Mouse (Mus musculus) G1E (cell line): ENCODE measurements around the gene Trim8.

Source experiments
- CTCF ChIP-seq: IDR thresholded peaks from 2 replicates; pipeline ENCODE4 v1.5.1; 2012; ENCODE audit warnings: low read depth, low read length, inconsistent platforms, mixed read lengths
- GATA1 ChIP-seq: IDR thresholded peaks from 2 replicates; pipeline ENCODE4 v1.6.1; 2012; ENCODE audit warnings: borderline replicate concordance, low read length, inconsistent platforms, mixed read lengths
- GATA2 ChIP-seq: IDR thresholded peaks from 2 replicates; pipeline ENCODE4 v1.6.1; 2012; ENCODE audit warnings: low read depth, low read length, inconsistent platforms, borderline replicate concordance
- POLR2AphosphoS5 ChIP-seq: IDR thresholded peaks from 2 replicates; pipeline ENCODE4 v1.6.1; 2012; ENCODE audit warnings: low read depth, low read length, inconsistent platforms; ENCODE audit not compliant: insufficient replicate concordance
- TAL1 ChIP-seq: conservative IDR thresholded peaks from 2 replicates; pipeline ENCODE4 v1.6.1; 2012; ENCODE audit warnings: low read depth, low read length, inconsistent platforms, mixed read lengths

DNA sequence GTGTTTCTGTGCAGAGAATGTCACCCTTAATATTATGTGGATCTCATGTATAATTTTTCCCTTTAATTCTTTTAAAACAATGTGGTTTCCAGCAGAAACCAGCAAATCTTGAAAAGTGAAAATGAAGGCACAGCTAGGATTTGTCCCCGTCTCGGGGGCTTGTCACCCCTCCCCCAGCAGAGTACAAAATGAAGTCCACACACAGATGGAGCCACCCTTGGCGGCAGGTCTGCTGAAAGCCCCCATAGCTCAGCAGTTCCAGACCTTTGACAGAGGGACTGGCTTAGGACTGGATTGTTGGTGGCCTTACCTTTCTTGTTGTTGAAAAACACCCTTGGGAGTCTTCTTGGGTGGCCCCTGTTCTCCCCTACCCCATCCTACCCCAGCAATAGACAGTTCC is 20.1 kb upstream of the Trim8 start:
- TF ChIP-seq CTCF, result no peak
- TF ChIP-seq GATA1, result no peak
- no peak for TF ChIP-seq TAL1
- no peak for TF ChIP-seq POLR2AphosphoS5
- TF ChIP-seq GATA2, result no peak
